Mouse (Mus musculus) heart, embryonic 16.5 days (tissue): ENCODE results near the gene Golt1a. TPM values are rescaled to one million over a fixed set of nuclear protein-coding genes. Genes with fewer than 3 reads are reported as not detected.

ENCODE experiments used
- ATAC-seq: fragments of 200-750 bp; cut with Nextera tagmentation; replicated peaks from 2 replicates; pipeline ENCODE4 v1.8.0; 2017; ENCODE audit warnings: moderate number of reproducible peaks; ENCODE audit not compliant: insufficient read depth, low FRiP score; ENCODE audit errors: extremely low read depth
- H3K27ac ChIP-seq: fragments of 300-500 bp; sonication (generic); 2 replicates; pipeline ENCODE4 v1.5.1; 2014; ENCODE audit warnings: mild to moderate bottlenecking, low read length, control low read depth, moderate library complexity
- H3K27me3 ChIP-seq: fragments of 300-500 bp; sonication (generic); 2 replicates; pipeline ENCODE4 v1.6.1; 2014; ENCODE audit warnings: low read length, mixed read lengths; ENCODE audit not compliant: control insufficient read depth, insufficient read depth
- H3K36me3 ChIP-seq: fragments of 300-500 bp; sonication (generic); 2 replicates; pipeline ENCODE4 v1.6.1; 2014; ENCODE audit not compliant: control insufficient read depth, insufficient read depth
- H3K4me1 ChIP-seq: fragments of 300-500 bp; sonication (generic); 2 replicates; pipeline ENCODE4 v1.6.1; 2014; ENCODE audit warnings: low read length, mixed read lengths; ENCODE audit not compliant: control insufficient read depth, insufficient read depth
- H3K4me2 ChIP-seq: fragments of 300-500 bp; sonication (generic); 2 replicates; pipeline ENCODE4 v1.6.1; 2014; ENCODE audit warnings: low read depth, mild to moderate bottlenecking, control low read depth, low read length
- H3K4me3 ChIP-seq: fragments of 300-500 bp; sonication (generic); 2 replicates; pipeline ENCODE4 v1.5.1; 2014; ENCODE audit warnings: mild to moderate bottlenecking, control low read depth, low read length
- H3K9ac ChIP-seq: fragments of 300-500 bp; sonication (generic); 2 replicates; pipeline ENCODE4 v1.6.1; 2014; ENCODE audit warnings: low read length, control low read depth
- H3K9me3 ChIP-seq: fragments of 300-500 bp; sonication (generic); replicated peaks from 2 replicates; pipeline ENCODE4 v1.6.1; 2016; ENCODE audit warnings: low read length; ENCODE audit not compliant: control insufficient read depth
- WGBS: fragments of 180-500 bp; shearing (Covaris S2); extraction: QIAGEN DNeasy Blood & Tissue Kit; methylation state at CpG from one replicate; pipeline ENCODE4 v1.1.7; 2014; 5-methylcytosine and 5-hydroxymethylcytosine counted together
- polyA plus RNA-seq: library from polyadenylated mRNA; unstranded; fragments of >200 nt; fragmentation: Nextera tagmentation; extraction: Ambion mirVana; gene quantifications from 2 replicates; pipeline ENCODE4 v1.2.1, GENCODE M21; 2015

The Golt1a gene
- polyA plus RNA-seq, 1 experiment from 2014 or later, result not detected

- H3K4me3 ChIP-seq, result no peak overlapping the region
- H3K4me2 ChIP-seq, result no peak overlapping the region
- no peaks in the 10 kb centered on the region for H3K27me3 ChIP-seq
- no peak overlapping the region for H3K9ac ChIP-seq
- H3K36me3 ChIP-seq, result peaks cover 14% of the 10 kb centered on the region
- H3K9me3 ChIP-seq, result no peaks in the 10 kb centered on the region
- no peak for ATAC-seq
- peaks cover 7% of the 10 kb centered on the region; the same call in 1 of the 2 replicates for H3K4me1 ChIP-seq
- no peak overlapping the region for H3K27ac ChIP-seq
- 95% methylated on average over 19 of the region's 19 CpGs for WGBS
Observed at GRCm38 (mm10) chr1:133274163-133274562, 35.4 kb upstream of the Golt1a start.

- WGBS, result 46% methylated on average over 5 of the region's 5 CpGs
- Histone ChIP-seq H3K27me3 (no peaks in the 10 kb centered on the region), H3K4me2 (no peak overlapping the region), H3K4me1 (peaks cover 8% of the 10 kb centered on the region; the same call in 1 of the 2 replicates), H3K9me3 (no peaks in the 10 kb centered on the region), H3K36me3 (peaks cover 11% of the 10 kb centered on the region), H3K4me3 (no peak overlapping the region), H3K9ac (no peak overlapping the region), H3K27ac (no peak overlapping the region)
- no peak for ATAC-seq
Observed at GRCm38 (mm10) chr1:133276983-133277382, 32.6 kb upstream of the Golt1a start.

GRCm38 (mm10) chr1:133278539-133278938 lies 31.1 kb upstream of the Golt1a start:
- no peak overlapping the region for H3K9ac ChIP-seq
- H3K9me3 ChIP-seq, result no peaks in the 10 kb centered on the region
- peaks cover 16% of the 10 kb centered on the region; the same call in 1 of the 2 replicates for H3K4me1 ChIP-seq
- H3K27ac ChIP-seq, result no peak overlapping the region
- no peaks in the 10 kb centered on the region for H3K27me3 ChIP-seq
- 84% methylated on average over 6 of the region's 6 CpGs for WGBS
- no peak overlapping the region for H3K4me3 ChIP-seq
- ATAC-seq, result no peak
- peaks cover 11% of the 10 kb centered on the region for H3K36me3 ChIP-seq
- no peak overlapping the region for H3K4me2 ChIP-seq

- Histone ChIP-seq H3K27ac (no peak overlapping the region), H3K4me2 (no peak overlapping the region), H3K9ac (no peak overlapping the region), H3K36me3 (peaks cover 7% of the 10 kb centered on the region; the same call in 1 of the 2 replicates), H3K9me3 (no peaks in the 10 kb centered on the region), H3K4me1 (peaks cover 20% of the 10 kb centered on the region), H3K27me3 (no peaks in the 10 kb centered on the region), H3K4me3 (no peak overlapping the region)
- ATAC-seq, result no peak
- 66% methylated on average over 15 of the region's 15 CpGs for WGBS
Observed at GRCm38 (mm10) chr1:133278946-133279631, 30.5 kb upstream of the Golt1a start.

- H3K9ac ChIP-seq, result no peak overlapping the region
- H3K4me1 ChIP-seq, result peaks cover 20% of the 10 kb centered on the region
- no peak overlapping the region for H3K4me3 ChIP-seq
- no peaks in the 10 kb centered on the region for H3K27me3 ChIP-seq
- H3K27ac ChIP-seq, result no peak overlapping the region
- no peak overlapping the region for H3K4me2 ChIP-seq
- no peaks in the 10 kb centered on the region for H3K9me3 ChIP-seq
- WGBS, result 57% methylated on average over 11 of the region's 11 CpGs
- H3K36me3 ChIP-seq, result peaks cover 4% of the 10 kb centered on the region; the same call in 1 of the 2 replicates
- ATAC-seq, result no peak
Observed at GRCm38 (mm10) chr1:133279632-133280093, 29.9 kb upstream of the Golt1a start.

- peaks cover 8% of the 10 kb centered on the region for H3K36me3 ChIP-seq
- WGBS, result 88% methylated on average over 2 of the region's 2 CpGs
- H3K4me2 ChIP-seq, result no peak overlapping the region
- ATAC-seq, result no peak
- H3K27me3 ChIP-seq, result no peaks in the 10 kb centered on the region
- peaks cover 20% of the 10 kb centered on the region for H3K4me1 ChIP-seq
- H3K27ac ChIP-seq, result no peak overlapping the region
- no peak overlapping the region for H3K4me3 ChIP-seq
- H3K9ac ChIP-seq, result no peak overlapping the region
- H3K9me3 ChIP-seq, result no peaks in the 10 kb centered on the region
Observed at GRCm38 (mm10) chr1:133280537-133280936, 29.1 kb upstream of the Golt1a start.

- Histone ChIP-seq H3K4me3 (no peak overlapping the region), H3K4me2 (no peak overlapping the region), H3K9me3 (no peaks in the 10 kb centered on the region), H3K27ac (no peak overlapping the region), H3K9ac (no peak overlapping the region), H3K4me1 (peaks cover 13% of the 10 kb centered on the region), H3K36me3 (peaks cover 9% of the 10 kb centered on the region), H3K27me3 (no peaks in the 10 kb centered on the region)
- ATAC-seq, result no peak
- 85% methylated on average over 7 of the region's 7 CpGs for WGBS
Observed at GRCm38 (mm10) chr1:133285907-133286306, 23.7 kb upstream of the Golt1a start.

- peaks cover 13% of the 10 kb centered on the region for H3K4me1 ChIP-seq
- ATAC-seq, result no peak
- no peak overlapping the region for H3K27ac ChIP-seq
- 88% methylated on average over 4 of the region's 4 CpGs for WGBS
- H3K36me3 ChIP-seq, result peaks cover 9% of the 10 kb centered on the region
- no peak overlapping the region for H3K4me2 ChIP-seq
- H3K9me3 ChIP-seq, result no peaks in the 10 kb centered on the region
- no peaks in the 10 kb centered on the region for H3K27me3 ChIP-seq
- H3K4me3 ChIP-seq, result no peak overlapping the region
- H3K9ac ChIP-seq, result no peak overlapping the region
Observed at GRCm38 (mm10) chr1:133287051-133287450, 22.5 kb upstream of the Golt1a start.

- no peak overlapping the region for H3K4me3 ChIP-seq
- no peak overlapping the region for H3K9ac ChIP-seq
- H3K27ac ChIP-seq, result no peak overlapping the region
- H3K4me1 ChIP-seq, result peaks cover 9% of the 10 kb centered on the region
- H3K36me3 ChIP-seq, result peaks cover 9% of the 10 kb centered on the region
- WGBS, result 88% methylated on average over 12 of the region's 12 CpGs
- H3K4me2 ChIP-seq, result no peak overlapping the region
- H3K27me3 ChIP-seq, result no peaks in the 10 kb centered on the region
- H3K9me3 ChIP-seq, result no peaks in the 10 kb centered on the region
- no peak for ATAC-seq
Observed at GRCm38 (mm10) chr1:133287880-133288279, 21.7 kb upstream of the Golt1a start.
